Mouse (Mus musculus) T-helper 1 cell (primary cell): ENCODE measurements around the gene Brdt.

ENCODE experiments used
- in situ Hi-C: fragments of 300-600 bp; cut with MboI, MseI; formaldehyde crosslinking; loops from one replicate; pipeline ENCODE4 v1.15.1; 2025; ENCODE audit warnings: high pct_unique_total_duplicates

Gene Brdt

DNA sequence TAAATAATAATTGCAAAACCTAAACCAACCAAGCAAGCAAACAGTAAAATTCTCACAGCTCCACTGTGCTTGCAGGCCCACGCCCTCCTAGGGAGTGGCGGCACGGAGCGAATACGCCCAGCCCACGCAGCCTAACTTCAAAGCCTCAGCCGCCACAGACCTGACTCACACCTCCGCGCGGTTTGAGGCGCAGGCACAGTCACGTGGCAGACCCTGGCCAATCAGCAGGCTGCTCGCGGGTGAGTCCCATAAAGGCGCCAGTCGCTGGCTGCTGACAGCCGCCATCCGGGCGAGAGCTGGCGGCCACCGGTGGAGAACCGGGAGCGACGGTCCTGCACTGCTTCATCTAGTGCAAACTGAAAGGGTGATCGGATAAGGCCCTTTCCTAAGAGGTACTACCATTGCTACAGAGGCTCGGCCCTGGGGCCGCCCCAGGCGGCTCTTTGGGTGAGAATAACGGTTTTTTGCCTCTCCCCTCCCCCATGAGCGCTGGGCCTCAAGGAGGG, at the start of gene Brdt:
Brdt (plus strand) TSS at position 244 of the 506 bp plus-strand sequence.
- in situ Hi-C loops, result no loop called here

DNA sequence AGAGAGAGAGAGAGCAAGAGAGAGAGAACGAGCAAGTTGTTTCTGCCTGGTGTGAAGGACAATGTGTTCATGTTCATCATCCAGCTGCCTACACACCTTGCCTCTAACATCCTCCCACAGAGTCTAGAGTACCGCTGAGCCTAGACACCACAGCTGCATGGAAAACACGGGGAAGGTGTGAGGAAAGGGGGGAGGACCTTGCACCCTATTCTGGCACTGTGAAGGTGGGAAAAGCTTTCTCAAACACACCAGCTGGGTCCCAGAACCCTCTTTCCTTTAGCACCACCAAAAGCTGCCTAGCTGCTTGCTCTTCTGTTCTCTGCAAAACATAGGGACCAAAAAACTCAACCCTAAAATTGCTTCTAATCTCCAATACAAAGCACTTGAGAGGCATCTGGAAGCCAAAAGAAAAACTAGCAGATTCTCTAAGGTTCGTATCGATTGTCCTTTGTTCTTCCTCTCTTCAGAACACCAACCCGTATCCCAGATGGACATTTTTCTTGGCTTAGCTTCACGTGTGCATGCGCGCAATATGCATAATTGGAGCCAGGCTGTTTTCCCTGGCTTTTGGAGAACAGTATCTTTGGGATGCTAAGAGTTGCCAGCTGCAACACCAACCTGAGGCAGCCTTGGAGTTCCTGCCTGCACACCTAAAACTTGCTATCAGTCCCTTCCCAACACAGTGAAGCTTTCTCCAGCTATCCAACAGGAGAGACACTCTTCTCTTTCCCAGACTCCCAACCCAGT, 48.2 kb upstream of the Brdt start:
- in situ Hi-C loops, result loop anchor here (10.0 kb wide), 1 partner anchor 268 kb away; no protein-coding TSS in a partner anchor

DNA sequence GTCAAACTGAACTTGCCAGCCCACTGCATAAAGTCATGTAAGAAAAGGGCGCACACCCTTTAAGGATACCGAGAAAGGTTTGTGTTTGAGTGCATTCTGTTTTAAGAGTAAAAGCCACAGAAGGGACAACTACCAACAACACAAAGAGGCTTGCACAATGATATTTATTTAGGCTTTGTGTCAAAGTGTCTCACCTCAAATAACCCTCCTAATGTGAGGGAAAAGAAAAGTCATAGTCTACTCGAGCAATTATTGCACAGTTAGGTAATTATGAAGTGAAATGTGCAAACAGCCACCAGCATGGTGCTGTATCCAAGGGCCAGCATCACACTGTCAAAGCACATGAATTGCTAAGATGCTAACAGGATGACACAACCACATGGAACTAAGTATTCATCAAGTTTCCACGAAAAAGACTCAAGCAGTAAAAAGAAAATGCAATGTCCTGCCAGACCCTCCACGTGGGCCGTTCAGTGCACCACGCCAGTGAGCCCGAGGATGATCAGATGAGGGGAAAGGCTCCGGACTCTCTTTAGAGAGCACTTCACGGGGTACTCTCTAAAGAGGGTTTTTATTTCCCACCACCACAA, 46.9 kb upstream of the Brdt start:
- in situ Hi-C loops, result loop anchor here (10.0 kb wide), 1 partner anchor 269 kb away; no protein-coding TSS in a partner anchor

DNA sequence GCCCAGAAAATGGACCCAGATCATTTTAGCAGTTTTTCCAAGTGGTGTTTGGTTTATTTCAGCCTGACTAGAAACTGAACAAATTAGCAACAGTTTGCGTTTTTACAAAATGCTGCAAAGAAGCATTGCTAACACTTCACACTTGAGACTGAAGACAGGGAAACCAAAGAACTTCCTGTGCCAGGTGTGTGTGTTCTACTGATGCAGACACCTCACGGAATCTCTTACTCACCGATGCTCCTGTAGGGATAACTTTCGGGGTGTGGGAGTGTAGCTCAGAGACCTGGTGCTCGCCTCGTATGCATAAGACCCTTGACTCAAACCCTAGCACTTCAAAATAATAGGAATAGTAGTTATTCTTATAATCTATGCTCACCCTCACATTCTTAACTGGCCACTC, 45.4 kb upstream of the Brdt start:
- in situ Hi-C loops, result loop anchor here (10.0 kb wide), 1 partner anchor 271 kb away; no protein-coding TSS in a partner anchor

DNA sequence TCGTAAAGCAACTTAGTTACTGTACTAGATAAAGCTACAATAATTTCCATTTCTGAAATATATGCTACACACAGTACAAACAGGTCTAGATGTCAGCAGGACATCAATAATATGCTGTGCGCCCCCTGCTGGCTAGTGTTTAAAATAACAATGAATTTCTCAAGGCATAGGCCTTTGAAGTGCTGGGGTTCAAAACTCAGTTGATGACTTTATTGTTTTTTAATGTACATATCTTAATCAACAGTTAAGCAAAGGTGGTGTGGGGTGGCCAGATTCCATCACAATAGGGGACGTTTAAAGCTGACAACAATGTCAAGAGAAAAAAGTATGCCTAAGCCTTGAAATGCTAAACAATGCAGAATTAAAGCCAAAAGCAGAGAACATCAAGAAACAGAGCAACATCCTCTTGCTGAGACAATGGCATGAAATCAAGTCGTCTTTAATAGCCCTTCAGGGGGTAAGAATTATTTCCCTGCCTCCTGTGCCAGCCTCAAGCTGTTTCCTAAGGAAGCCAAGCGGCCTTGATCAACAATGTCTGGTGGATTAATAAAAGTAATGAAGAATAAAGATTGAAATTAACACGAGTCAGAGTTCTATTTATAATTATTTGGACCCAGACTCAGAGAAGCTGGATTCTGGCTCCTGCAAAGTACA, 43.6 kb upstream of the Brdt start:
- in situ Hi-C loops, result loop anchor here (10.0 kb wide), 1 partner anchor 273 kb away; no protein-coding TSS in a partner anchor

DNA sequence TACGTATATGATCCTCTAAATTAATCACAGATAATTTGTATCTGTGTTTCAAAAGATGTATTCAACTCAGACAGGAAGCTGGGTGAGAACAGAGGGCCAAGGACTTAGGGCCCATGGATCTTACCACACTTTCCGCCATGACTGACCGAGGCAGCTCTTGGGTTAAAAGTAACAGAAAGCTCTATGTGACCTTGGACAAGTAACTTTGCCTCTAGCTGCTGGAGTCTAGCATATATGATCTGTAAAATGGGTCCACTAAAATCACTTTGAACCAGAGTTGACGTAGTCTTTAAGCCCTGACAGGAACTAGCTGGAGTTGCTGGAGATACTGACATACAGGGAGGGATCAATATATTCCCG, 43.1 kb upstream of the Brdt start:
- in situ Hi-C loops, result loop anchor here (10.0 kb wide), 1 partner anchor 273 kb away; no protein-coding TSS in a partner anchor

DNA sequence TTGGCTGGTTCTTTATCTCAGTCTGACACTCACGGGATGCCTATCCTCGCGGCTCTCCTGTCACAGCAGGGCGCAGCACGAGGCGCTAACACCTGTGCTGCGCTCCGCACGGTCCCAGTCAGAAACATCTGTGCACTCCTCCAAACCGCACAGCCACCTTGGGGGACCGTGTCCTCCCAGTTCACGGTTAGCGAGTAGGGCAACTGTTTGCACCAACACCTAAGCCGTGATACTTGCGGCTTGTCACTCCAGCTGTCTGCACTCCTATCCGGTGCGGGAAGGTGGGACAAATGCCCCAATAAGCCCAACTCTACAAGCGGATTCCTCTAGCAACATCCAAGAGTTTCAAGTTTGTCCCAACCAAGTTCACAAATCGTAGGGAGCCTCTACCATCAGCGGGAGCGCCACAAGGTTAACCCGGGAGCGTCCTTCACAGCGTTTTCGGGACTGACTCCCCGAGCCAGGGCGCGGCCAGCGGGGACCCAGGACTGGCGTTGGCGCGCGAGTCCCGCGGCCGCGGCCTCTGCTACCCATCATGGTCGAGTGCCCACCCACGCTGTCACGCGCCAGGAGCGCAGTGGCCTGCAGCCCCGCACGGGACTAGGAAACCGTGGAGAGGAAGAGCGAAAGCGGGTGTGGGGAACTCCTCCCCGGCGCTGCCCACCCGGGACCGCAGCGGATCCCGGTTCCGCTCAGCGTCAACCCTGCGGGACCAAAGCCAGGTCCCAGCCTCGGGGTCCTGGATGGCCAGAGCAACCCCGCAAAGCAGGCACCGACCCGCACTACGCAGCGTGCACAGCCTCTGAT, 42.3 kb upstream of the Brdt start:
- in situ Hi-C loops, result loop anchor here (10.0 kb wide), 1 partner anchor 274 kb away; no protein-coding TSS in a partner anchor

DNA sequence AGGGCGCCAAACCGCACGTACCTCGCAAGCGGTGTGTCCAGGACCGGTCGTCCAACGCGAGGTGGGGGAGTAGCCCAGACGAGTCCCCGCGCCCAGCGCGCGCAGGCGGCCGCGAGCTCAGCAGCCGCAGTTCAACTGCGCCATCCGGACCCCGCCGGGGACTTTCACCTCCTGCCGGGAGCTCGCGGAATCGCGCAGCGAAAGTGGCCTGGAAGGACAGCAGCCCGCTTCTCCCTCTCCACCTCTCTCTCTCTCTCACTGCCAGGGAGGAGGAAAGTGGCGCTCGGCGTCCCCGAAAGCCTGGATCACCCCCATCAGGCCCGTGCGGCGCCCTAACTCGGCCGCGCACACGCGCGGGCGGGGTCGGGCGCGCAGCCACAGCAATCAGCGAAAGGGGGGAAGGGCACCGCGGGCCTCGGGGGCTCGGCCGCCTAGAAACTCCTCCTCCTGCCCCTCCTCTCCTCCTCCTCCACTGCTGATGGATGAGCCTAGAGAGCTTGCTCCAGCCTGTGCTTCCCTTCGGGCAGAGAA, 41.7 kb upstream of the Brdt start, which contains the start of gene Tgfbr3:
Tgfbr3 (minus strand) TSS at position 396 of the 531 bp plus-strand sequence.
- in situ Hi-C loops, result loop anchor here (10.0 kb wide), 1 partner anchor 274 kb away; no protein-coding TSS in a partner anchor

DNA sequence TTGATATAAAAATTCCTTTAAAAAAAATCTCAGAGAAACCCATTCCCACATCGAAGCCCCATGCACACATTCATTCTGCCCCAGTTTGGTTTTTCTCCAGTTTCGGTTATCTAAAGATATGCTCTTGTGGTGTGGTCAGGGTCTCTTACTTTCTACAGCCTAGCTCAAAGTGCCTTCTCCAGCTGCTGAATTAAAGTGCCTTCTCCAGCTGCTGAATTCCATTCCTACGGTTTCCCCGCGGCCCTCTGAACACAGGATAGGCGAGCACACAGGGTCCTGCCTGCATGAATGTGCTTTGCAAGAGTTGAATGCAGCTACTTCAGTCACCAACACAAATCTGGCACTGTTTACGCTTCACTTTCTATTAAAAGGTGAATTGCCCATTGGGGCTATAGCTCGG, 41.0 kb upstream of the Brdt start:
- in situ Hi-C loops, result loop anchor here (5.0 to 10.0 kb wide), 2 partner anchors 58 to 275 kb away; no protein-coding TSS in a partner anchor

DNA sequence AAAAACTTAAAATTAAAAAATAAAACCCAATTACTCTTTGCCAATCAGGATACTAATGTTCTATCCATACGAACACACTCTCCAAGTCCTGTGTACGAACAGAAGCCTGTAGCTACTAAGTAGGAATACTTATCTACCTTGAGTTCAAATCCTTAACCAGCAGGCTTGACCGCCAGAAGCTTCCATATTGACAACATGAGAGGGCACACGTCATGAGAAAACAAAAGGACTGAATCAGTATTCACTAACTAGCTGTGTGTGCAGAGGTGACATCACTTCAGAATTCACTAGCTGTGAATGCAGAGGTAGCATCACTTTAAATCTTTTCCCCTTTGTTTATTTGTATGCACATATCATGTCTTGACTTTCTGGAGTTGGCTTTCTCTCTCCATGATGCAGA, 36.9 kb upstream of the Brdt start:
- in situ Hi-C loops, result loop anchor here (5.0 kb wide), 1 partner anchor 62 kb away; no protein-coding TSS in a partner anchor

DNA sequence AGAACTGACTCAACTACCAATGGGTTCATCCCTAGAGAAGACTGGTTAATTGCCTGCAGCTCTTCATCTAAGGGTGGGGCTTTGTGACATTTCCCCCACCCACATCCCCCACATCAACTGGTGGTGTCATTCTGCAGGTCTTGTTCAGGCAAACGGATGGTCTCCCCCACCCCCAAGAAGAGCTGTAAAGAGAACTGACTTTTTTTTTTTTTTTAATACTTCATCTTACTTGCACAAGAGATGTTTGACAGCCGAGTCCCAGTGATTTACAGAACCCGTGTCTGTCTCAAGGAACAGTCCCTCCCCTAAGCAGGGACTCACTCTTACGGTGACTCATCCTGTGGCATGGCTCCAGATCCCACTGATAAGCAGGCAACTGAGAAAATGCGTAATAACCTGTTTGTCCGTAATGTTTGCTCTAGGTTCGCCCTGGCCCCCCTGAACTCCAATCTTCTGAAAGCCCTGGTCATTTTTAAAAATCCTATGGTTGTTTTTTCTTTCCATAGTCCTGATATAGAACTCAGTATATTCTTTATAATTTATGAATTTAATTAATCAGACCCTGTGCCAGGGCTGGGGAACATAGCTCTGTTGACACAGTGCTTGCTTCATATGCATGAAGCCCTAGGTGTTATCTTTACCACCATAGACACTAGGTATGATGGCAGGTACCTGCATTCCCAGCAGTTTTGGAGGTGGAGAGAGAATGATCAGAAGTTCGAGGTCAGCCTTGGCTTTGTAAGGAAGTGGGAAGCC, 35.7 kb upstream of the Brdt start:
- in situ Hi-C loops, result no loop called here

DNA sequence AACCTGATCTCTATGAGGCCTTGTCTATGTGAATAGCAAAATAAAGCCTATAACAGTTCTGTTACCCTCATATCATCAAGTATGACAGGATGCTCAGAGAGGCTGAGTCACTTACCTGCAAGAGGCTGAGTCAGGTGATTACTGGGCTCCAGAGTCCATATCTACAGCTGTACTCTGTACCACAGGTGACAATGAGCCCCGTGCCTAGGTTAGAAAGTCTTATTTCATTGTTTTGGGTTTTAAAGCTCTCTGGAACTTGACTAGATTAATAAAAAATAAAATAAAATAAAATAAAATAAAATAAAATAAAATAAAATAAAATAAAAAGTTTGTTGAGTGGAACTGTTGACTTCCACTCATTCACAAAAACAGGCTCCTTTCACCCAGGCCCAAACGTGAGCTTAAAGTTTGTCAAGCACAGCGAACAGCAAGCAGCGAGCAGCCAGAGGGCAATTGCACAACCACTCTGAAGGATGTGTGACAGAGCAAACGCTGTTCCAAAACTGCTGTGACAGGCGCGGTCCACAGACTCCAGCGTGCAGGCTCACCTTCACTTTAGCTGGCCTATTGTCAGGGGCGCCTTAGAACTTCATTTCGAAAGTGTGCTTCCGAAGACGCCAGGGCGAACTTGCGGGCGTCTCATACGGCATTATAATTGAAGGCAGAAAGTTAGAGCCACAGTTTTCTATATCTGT, 35.0 kb upstream of the Brdt start:
- in situ Hi-C loops, result no loop called here

DNA sequence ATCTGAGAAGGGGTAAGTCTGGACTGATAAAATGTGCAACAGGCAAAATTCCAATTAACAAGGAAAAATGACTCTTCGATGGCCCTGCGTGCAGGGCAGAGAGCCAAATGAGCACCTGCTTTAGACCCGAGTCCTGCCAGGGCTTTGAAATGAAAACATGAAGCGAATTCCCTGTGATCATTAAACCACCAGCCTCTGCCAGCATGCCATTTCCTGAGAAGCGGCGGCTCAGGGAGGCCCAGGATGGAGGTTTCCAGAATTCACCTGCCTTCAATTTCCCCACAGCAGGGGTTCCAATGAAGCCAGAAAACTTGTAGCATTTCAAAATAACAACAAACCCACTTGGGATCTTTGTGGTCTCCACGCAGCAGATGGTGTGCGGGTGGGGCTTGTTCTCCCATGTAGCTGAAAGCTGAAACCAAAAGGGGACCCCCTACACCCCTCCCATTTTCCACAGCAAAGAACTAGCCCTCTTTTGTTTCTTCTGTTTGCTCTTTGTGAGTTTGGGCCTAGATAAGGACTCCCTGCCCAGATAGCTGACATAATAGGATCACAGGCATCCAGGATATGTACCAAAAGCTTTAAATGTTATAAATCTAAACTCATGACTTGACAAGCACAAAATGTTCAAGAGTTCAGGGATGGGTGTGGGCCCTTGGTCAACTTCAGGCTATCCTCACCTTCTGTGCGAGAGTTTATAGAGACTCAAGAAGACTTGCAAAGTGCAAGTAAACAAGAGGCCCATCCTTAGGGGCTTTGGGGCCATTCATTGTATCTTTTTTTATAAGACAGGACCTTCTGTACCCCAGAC, 34.2 kb upstream of the Brdt start:
- in situ Hi-C loops, result no loop called here

DNA sequence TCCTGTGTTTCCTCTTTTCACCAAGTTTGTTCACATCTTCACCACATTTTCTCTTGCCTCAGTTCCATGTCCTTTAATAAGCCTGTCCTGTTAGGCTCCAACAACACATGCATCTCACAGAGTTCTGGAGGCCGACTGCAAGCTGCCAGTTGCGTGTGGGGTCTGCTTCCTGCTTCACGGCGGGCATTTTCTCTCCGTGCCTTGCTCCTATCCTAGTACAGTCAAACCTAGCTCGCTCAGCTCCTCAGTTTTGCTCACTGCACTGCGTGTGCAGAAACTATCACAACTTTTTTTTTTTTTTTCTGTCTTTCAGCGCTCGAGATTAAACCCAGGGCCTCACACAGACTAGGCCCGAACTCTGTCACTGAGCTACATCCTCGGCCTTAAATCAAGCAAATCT, 32.1 kb upstream of the Brdt start:
- in situ Hi-C loops, result no loop called here

DNA sequence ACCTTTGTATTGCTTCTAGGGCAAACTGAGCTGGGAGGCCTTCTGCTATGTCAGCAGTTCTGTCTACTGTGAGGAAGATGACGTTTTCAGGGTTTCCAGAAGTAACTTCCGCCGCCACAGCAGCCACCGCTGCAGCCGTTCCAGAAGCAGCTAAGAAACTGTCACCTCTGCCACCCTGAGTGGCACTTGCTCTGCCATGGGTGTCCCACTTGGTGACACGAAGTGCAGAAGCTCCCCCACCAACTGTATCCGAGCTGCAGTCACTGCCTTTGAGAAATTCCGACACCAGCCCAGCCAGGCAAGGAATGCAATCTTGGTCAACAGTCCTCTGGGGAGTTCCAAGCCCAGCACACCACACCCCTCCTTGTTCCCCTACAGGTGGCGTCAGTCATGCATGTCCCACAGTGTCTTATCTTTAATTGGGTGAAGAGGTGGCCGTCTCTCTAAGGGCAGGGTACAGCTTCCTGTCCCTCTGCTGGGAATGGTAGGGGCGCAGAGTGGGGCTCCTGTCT, 27.6 kb upstream of the Brdt start:
- in situ Hi-C loops, result no loop called here

DNA sequence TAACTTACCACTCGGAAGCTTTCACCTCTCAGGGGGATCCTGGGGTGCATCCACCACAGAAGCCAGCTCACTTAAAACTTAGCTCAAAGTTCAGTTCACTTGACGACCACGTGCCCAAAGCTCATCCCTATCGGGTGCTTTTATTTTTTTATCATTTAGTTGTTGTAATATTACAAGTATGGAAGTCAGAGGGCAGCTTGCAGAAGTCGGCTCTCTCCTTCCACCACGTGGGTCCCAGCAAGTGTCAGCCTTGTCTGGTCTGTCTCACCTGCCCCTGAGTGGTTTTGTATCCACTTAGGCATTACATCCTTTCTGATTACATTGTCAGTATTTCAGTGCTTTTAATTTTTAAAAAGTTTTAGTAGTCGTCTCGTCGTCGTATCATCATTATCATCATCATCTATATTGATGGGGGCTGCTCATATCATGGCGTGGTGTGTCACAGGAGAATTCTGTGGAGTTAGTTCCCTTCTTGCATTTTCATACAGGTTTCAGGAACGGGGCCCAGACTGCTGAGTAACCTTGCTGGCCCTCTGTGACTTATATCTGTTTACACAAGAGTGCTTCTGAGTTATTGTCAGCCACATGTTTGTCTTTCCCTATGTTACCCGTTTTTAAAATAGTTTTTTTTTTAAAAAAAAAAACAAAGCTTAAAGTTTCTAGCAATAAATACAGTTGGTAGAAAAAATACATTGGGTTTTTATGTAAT, 26.7 kb upstream of the Brdt start:
- in situ Hi-C loops, result no loop called here

DNA sequence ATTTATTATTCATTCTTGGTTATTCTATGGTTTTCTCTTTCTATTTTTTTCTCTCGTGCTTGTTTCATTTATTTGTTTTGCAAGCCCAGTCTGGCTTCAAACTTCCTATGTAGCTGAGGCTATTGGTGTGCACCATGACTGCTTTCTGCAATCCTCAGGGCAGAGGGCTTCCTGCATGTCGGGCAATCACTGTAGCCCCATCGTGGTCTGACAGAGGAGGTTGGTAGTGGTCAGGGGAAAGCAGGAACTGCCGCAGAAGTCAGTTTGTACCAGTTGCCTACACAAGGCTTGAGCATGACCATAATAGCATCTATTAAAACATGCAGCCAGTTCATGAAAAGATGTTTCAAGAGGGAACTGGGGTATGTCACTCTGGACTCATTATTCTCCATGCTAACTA, 23.5 kb upstream of the Brdt start:
- in situ Hi-C loops, result loop anchor here (5.0 kb wide), 1 partner anchor 445 kb away; no protein-coding TSS in a partner anchor

DNA sequence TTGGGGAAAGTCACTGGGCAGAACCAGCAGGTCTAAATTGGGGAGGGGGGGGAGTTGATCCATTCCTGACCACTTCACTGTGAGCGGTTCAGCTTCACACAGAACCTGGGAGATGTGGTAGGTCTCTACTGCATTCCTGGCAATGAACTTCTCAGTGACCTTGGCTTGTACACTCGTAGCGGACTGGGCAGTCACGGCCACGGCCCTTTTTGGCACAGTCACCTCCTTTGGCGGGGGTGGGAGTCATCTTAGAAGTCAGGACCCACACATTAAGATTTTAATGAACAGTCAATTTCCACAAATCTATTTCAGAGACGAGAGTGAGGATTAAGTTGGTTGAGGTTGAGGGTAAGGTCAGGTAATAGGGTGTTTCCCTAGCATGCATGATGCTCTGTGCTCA, 13.8 kb upstream of the Brdt start:
- in situ Hi-C loops, result loop anchor here (10.0 kb wide), 1 partner anchor 322 kb away; no protein-coding TSS in a partner anchor
